Mouse (Mus musculus): ENCODE measurements around the gene Ttc21b. TPM values are rescaled to one million over a fixed set of nuclear protein-coding genes. Genes with fewer than 3 reads are reported as not detected.
A peak's percentile ranks its signal among the peaks of the same experiment; 100 is the strongest.

Gene Ttc21b
- polyA plus RNA-seq, 1 experiment, result 33.2 TPM

- TF ChIP-seq POLR2A (IDR thresholded peaks at IDR 0.05; ENCODE audit: control insufficient read depth, low read depth, low read length), result no peak
- TF ChIP-seq CTCF (IDR thresholded peaks at IDR 0.05; ENCODE audit: control insufficient read depth, insufficient read depth, insufficient replicate concordance, low read depth, low read length), result peak; percentile 52; the same call in 1 of the 2 replicates
- no peaks in the 10 kb centered on the region for H3K4me1 ChIP-seq (ENCODE audit: control insufficient read depth, insufficient read depth, low read length)
- H3K4me3 ChIP-seq (ENCODE audit: control insufficient read depth, low read depth, low read length), result no peak overlapping the region
- H3K36me3 ChIP-seq (ENCODE audit: control insufficient read depth, insufficient read depth, low read length), result no peaks in the 10 kb centered on the region
- no peak overlapping the region for H3K27ac ChIP-seq (ENCODE audit: control insufficient read depth, insufficient read depth, low read depth, low read length)
- H3K27me3 ChIP-seq (ENCODE audit: control insufficient read depth, insufficient read depth, low read length), result no peaks in the 10 kb centered on the region
Measured at GRCm38 (mm10) chr2:66184431-66185164, 71.8 kb downstream of the Ttc21b start.

GRCm38 (mm10) chr2:66180293-66180692 is 76.1 kb downstream of the Ttc21b start:
- TF ChIP-seq POLR2A (IDR thresholded peaks at IDR 0.05; ENCODE audit: control insufficient read depth, low read depth, low read length), result no peak
- no peak for TF ChIP-seq CTCF (IDR thresholded peaks at IDR 0.05; ENCODE audit: control insufficient read depth, insufficient read depth, insufficient replicate concordance, low read depth, low read length)
- H3K27ac ChIP-seq (ENCODE audit: control insufficient read depth, insufficient read depth, low read depth, low read length), result no peak overlapping the region
- H3K4me1 ChIP-seq (ENCODE audit: control insufficient read depth, insufficient read depth, low read length), result no peaks in the 10 kb centered on the region
- peak overlapping the region; percentile 62 for H3K4me3 ChIP-seq (ENCODE audit: control insufficient read depth, low read depth, low read length)
- H3K36me3 ChIP-seq (ENCODE audit: control insufficient read depth, insufficient read depth, low read length), result no peaks in the 10 kb centered on the region
- no peaks in the 10 kb centered on the region for H3K27me3 ChIP-seq (ENCODE audit: control insufficient read depth, insufficient read depth, low read length)

- no peaks in the 10 kb centered on the region for H3K27me3 ChIP-seq (ENCODE audit: control insufficient read depth, insufficient read depth, low read length)
- no peak overlapping the region for H3K27ac ChIP-seq (ENCODE audit: control insufficient read depth, insufficient read depth, low read depth, low read length)
Measured at GRCm38 (mm10) chr2:66179782-66180181, 76.6 kb downstream of the Ttc21b start.

DNA sequence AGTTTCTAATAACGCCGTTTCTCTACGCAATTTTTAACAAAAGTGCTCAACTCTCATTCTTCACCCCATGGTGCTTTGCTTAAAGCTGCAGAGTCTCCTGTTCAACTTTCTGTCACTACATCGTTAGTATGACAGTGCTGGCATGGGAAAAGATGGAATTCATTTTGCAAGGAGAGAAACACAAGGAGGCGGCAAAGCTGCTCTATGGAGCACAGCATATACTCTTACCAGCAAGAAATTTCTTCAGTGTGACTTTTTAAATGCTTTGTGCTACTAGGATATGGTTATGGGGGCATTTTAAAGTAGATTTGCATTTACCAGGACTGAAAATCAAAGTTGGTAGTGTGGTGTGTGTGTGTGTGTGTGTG is 77.6 kb downstream of the Ttc21b start:
- TF ChIP-seq CTCF (IDR thresholded peaks at IDR 0.05; ENCODE audit: control insufficient read depth, insufficient read depth, insufficient replicate concordance, low read depth, low read length) (no peak), POLR2A (IDR thresholded peaks at IDR 0.05; ENCODE audit: control insufficient read depth, low read depth, low read length) (no peak)
- H3K4me3 ChIP-seq (ENCODE audit: control insufficient read depth, low read depth, low read length), result no peak overlapping the region

More at GRCm38 (mm10) chr2:66179782-66180181, 76.6 kb downstream of the Ttc21b start:
- Histone ChIP-seq H3K36me3 (ENCODE audit: control insufficient read depth, insufficient read depth, low read length) (no peaks in the 10 kb centered on the region), H3K4me3 (ENCODE audit: control insufficient read depth, low read depth, low read length) (no peak overlapping the region; the same call in 1 of the 2 replicates), H3K4me1 (ENCODE audit: control insufficient read depth, insufficient read depth, low read length) (no peaks in the 10 kb centered on the region)
- TF ChIP-seq POLR2A (IDR thresholded peaks at IDR 0.05; ENCODE audit: control insufficient read depth, low read depth, low read length) (no peak), CTCF (IDR thresholded peaks at IDR 0.05; ENCODE audit: control insufficient read depth, insufficient read depth, insufficient replicate concordance, low read depth, low read length) (no peak)

GRCm38 (mm10) chr2:66177886-66178847 is 78.2 kb downstream of the Ttc21b start:
- Histone ChIP-seq H3K27me3 (ENCODE audit: control insufficient read depth, insufficient read depth, low read length) (no peaks in the 10 kb centered on the region), H3K4me3 (ENCODE audit: control insufficient read depth, low read depth, low read length) (no peak overlapping the region), H3K27ac (ENCODE audit: control insufficient read depth, insufficient read depth, low read depth, low read length) (0 out of 2 replicates have a peak overlapping the region, but pooled peaks have one; percentile 34), H3K36me3 (ENCODE audit: control insufficient read depth, insufficient read depth, low read length) (no peaks in the 10 kb centered on the region), H3K4me1 (ENCODE audit: control insufficient read depth, insufficient read depth, low read length) (no peaks in the 10 kb centered on the region)
- no peak for TF ChIP-seq CTCF (IDR thresholded peaks at IDR 0.05; ENCODE audit: control insufficient read depth, insufficient read depth, insufficient replicate concordance, low read depth, low read length)
- no peak for TF ChIP-seq POLR2A (IDR thresholded peaks at IDR 0.05; ENCODE audit: control insufficient read depth, low read depth, low read length)

More for the DNA sequence above, 77.6 kb downstream of the Ttc21b start:
- no peaks in the 10 kb centered on the region for H3K27me3 ChIP-seq (ENCODE audit: control insufficient read depth, insufficient read depth, low read length)
- H3K4me1 ChIP-seq (ENCODE audit: control insufficient read depth, insufficient read depth, low read length), result no peaks in the 10 kb centered on the region
- no peaks in the 10 kb centered on the region for H3K36me3 ChIP-seq (ENCODE audit: control insufficient read depth, insufficient read depth, low read length)
- no peak overlapping the region for H3K27ac ChIP-seq (ENCODE audit: control insufficient read depth, insufficient read depth, low read depth, low read length)

DNA sequence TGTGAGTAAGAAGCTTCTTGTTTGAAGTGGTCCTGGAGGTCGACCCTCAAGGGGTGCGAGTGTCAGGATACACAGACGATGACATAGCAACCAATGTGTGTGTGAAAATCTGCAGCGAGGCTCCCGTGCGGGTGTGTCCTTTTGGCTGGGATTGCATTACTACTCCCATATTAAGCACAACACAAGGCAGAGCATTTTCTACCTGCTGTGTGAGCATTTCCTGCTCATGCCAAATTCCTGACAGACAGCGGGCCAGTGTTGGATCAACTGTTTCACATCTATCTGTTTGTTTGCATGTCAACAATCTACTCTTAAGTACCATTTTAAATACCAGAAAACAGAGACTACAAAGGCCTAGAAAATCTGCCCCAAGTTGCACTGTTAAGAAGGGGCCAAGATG is 79.4 kb downstream of the Ttc21b start:
- H3K4me3 ChIP-seq (ENCODE audit: control insufficient read depth, low read depth, low read length), result no peak overlapping the region
- no peak overlapping the region for H3K27ac ChIP-seq (ENCODE audit: control insufficient read depth, insufficient read depth, low read depth, low read length)
- no peaks in the 10 kb centered on the region for H3K36me3 ChIP-seq (ENCODE audit: control insufficient read depth, insufficient read depth, low read length)
- H3K4me1 ChIP-seq (ENCODE audit: control insufficient read depth, insufficient read depth, low read length), result no peaks in the 10 kb centered on the region
- no peaks in the 10 kb centered on the region for H3K27me3 ChIP-seq (ENCODE audit: control insufficient read depth, insufficient read depth, low read length)
- TF ChIP-seq CTCF (IDR thresholded peaks at IDR 0.05; ENCODE audit: control insufficient read depth, insufficient read depth, insufficient replicate concordance, low read depth, low read length) (no peak), POLR2A (IDR thresholded peaks at IDR 0.05; ENCODE audit: control insufficient read depth, low read depth, low read length) (no peak)

- Histone ChIP-seq H3K27me3 (ENCODE audit: control insufficient read depth, insufficient read depth, low read length) (no peaks in the 10 kb centered on the region), H3K4me1 (ENCODE audit: control insufficient read depth, insufficient read depth, low read length) (peaks cover 2% of the 10 kb centered on the region; the same call in 1 of the 2 replicates), H3K36me3 (ENCODE audit: control insufficient read depth, insufficient read depth, low read length) (no peaks in the 10 kb centered on the region), H3K27ac (ENCODE audit: control insufficient read depth, insufficient read depth, low read depth, low read length) (no peak overlapping the region), H3K4me3 (ENCODE audit: control insufficient read depth, low read depth, low read length) (no peak overlapping the region)
- TF ChIP-seq POLR2A (IDR thresholded peaks at IDR 0.05; ENCODE audit: control insufficient read depth, low read depth, low read length), result no peak
- TF ChIP-seq CTCF (IDR thresholded peaks at IDR 0.05; ENCODE audit: control insufficient read depth, insufficient read depth, insufficient replicate concordance, low read depth, low read length), result no peak
Measured at GRCm38 (mm10) chr2:66173134-66173533, 83.3 kb downstream of the Ttc21b start.
